Mouse (Mus musculus): Measurements from ENCODE around the gene Iqck.

GRCm38 (mm10) chr7:118931502-118932395 lies 76.2 kb downstream of the Iqck start:
- TF ChIP-seq EP300 (IDR thresholded peaks at IDR 0.05; ENCODE audit: low read depth) (no peak), CTCF (IDR thresholded peaks at IDR 0.05; ENCODE audit: low read depth) (no peak)

All from heart, postnatal 0 days (tissue).